Mouse (Mus musculus): ENCODE data around the gene Tnip2. TPM values are rescaled to one million over a fixed set of nuclear protein-coding genes. Genes with fewer than 3 reads are reported as not detected.

Tnip2 gene
- polyA plus RNA-seq, 1 experiment from 2014 or later, result 3.6 TPM

DNA sequence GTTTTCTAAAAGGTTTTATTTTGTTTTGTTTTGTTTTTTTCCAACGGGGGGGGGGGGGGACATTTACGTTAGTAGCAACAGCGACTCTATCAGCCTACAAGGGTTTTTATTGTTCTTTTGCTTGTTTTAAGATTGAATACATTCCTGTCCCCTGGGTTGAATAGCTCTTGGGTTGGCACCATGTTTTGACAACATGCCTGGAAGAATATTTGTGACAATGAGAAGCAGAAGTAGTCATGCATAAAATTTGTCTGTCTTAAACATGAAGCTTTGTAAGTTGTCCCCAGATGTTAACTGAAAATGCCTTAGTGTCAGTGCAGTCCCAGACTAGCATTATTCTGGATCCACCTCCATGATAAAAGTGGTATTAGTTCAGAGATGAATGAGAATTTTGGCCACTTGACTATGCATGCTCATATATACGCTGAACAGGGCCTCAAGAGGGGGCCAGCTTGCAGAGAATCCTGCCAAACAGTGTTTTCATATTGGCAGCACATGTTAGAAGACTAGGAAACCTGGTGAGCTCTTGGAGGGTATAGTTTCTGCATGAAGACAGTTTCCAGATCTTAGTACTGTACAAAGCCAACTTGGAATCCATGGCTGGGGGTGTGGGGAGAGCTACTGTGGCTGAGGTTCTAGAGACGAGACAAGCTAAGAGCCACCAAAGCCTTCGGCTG lies 24.9 kb downstream of the Tnip2 start:
- H3K9ac ChIP-seq (ENCODE audit: low read length), result no peak overlapping the region
- no peaks in the 10 kb centered on the region for H3K9me3 ChIP-seq (replicated peaks; ENCODE audit: control insufficient read depth, low read length)
- no peaks in the 10 kb centered on the region for H3K27me3 ChIP-seq (replicated peaks; ENCODE audit: control insufficient read depth, insufficient read depth, low read length)
- WGBS, result 78% methylated on average over 6 of the region's 6 CpGs
- no peak overlapping the region for H3K27ac ChIP-seq (ENCODE audit: low read depth, low read length)
- ATAC-seq (no peak), DNase-seq (ENCODE audit: low spot score) (peak; percentile 18)
- no peak overlapping the region for H3K4me3 ChIP-seq (ENCODE audit: low read depth, low read length)
- no peak overlapping the region for H3K4me2 ChIP-seq (ENCODE audit: low read length)
- H3K36me3 ChIP-seq (ENCODE audit: control insufficient read depth, insufficient read depth, low read length), result peaks cover 33% of the 10 kb centered on the region
- no peaks in the 10 kb centered on the region for H3K4me1 ChIP-seq (ENCODE audit: control insufficient read depth, insufficient read depth, low read length)

DNA sequence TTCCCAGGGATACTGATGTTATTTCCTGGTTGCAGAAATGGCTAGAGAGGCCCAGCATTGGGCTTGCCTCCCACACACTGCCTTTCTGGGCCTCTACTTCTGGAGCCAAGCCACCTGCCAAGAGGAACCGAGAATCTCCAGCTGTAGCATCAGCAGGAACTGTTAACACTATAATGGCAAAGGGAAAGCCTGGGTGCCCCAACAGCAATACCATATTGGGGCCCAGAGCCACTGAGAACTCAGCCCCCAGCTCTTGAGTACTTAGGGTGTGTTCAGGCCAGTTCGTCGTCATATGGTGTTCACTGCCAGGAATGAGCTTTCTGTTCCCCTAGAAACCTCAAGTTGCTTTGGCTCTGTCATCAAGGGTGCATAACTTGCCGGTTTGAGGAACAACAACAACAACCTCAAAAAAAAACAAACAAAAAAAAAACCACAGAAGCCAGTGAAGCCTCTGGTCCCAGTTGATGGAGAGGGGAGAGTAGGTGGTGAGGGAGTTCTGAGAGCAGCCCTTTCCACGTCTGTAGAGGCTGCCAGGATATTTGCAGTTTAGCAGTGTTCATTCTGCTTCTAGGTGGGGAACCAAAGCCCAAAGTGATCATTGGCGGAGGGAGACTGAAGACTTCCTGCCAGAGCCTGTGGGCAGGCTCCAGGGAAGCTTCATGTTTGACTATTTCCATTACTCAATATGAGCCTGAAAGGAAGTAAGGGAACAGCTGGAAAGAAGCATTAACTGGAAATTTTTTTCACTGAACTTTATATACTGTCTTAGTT lies 26.3 kb downstream of the Tnip2 start:
- H3K4me3 ChIP-seq (ENCODE audit: low read depth, low read length), result no peak overlapping the region
- peaks cover 46% of the 10 kb centered on the region for H3K36me3 ChIP-seq (ENCODE audit: control insufficient read depth, insufficient read depth, low read length)
- no peak for DNase-seq (ENCODE audit: low spot score)
- no peaks in the 10 kb centered on the region for H3K4me1 ChIP-seq (ENCODE audit: control insufficient read depth, insufficient read depth, low read length)
- no peak overlapping the region for H3K27ac ChIP-seq (ENCODE audit: low read depth, low read length)
- H3K9ac ChIP-seq (ENCODE audit: low read length), result no peak overlapping the region
- no peak for ATAC-seq
- no peaks in the 10 kb centered on the region for H3K27me3 ChIP-seq (replicated peaks; ENCODE audit: control insufficient read depth, insufficient read depth, low read length)
- 77% methylated on average over 6 of the region's 6 CpGs for WGBS
- no peaks in the 10 kb centered on the region for H3K9me3 ChIP-seq (replicated peaks; ENCODE audit: control insufficient read depth, low read length)
- no peak overlapping the region for H3K4me2 ChIP-seq (ENCODE audit: low read length)

DNA sequence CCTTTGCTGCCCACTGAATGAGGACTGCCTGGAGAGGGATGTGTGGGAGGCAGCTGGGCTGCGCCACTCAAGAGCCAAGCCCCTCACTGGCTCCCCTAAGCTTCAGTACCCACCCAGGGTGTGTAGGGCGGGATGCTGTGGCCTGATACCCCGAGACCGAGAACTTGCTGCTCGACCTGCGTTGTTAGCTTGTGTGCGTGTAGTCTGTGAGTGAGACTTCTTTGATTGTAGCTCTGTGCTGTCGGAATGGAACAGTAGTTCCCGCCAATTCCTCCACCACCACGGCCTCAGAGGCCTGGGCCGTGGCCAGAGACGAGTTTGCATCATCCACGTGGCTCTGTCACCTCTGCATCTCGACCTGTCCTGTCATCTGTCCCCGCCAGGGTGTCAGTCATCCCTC lies 28.1 kb downstream of the Tnip2 start:
- no peak overlapping the region for H3K27ac ChIP-seq (ENCODE audit: low read depth, low read length)
- DNase-seq (ENCODE audit: low spot score) (no peak), ATAC-seq (no peak)
- no peaks in the 10 kb centered on the region for H3K4me1 ChIP-seq (ENCODE audit: control insufficient read depth, insufficient read depth, low read length)
- H3K9ac ChIP-seq (ENCODE audit: low read length), result no peak overlapping the region
- WGBS, result 90% methylated on average over 15 of the region's 15 CpGs
- no peaks in the 10 kb centered on the region for H3K27me3 ChIP-seq (replicated peaks; ENCODE audit: control insufficient read depth, insufficient read depth, low read length)
- no peak overlapping the region for H3K4me3 ChIP-seq (ENCODE audit: low read depth, low read length)
- H3K4me2 ChIP-seq (ENCODE audit: low read length), result no peak overlapping the region
- peaks cover 58% of the 10 kb centered on the region for H3K36me3 ChIP-seq (ENCODE audit: control insufficient read depth, insufficient read depth, low read length)
- no peaks in the 10 kb centered on the region for H3K9me3 ChIP-seq (replicated peaks; ENCODE audit: control insufficient read depth, low read length)

DNA sequence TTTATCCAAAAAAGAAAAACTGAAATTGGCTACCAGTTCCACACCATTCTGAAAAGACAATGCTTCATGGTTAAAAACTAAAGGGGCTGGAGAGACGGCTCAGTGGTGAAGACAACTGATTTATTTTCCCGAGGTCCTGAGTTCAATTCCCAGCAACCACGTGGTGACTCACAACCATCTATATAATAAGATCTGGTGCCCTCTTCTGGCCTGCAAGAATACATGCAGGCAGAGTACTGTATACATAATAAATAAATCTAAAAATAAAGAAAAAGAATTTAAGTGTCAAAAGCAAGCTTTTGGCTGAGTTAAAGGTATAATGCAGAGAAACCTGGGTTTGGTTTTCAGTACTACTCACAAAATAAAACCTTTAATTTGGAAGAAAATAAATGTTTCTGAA lies 32.9 kb downstream of the Tnip2 start:
- peaks cover 77% of the 10 kb centered on the region for H3K36me3 ChIP-seq (ENCODE audit: control insufficient read depth, insufficient read depth, low read length)

DNA sequence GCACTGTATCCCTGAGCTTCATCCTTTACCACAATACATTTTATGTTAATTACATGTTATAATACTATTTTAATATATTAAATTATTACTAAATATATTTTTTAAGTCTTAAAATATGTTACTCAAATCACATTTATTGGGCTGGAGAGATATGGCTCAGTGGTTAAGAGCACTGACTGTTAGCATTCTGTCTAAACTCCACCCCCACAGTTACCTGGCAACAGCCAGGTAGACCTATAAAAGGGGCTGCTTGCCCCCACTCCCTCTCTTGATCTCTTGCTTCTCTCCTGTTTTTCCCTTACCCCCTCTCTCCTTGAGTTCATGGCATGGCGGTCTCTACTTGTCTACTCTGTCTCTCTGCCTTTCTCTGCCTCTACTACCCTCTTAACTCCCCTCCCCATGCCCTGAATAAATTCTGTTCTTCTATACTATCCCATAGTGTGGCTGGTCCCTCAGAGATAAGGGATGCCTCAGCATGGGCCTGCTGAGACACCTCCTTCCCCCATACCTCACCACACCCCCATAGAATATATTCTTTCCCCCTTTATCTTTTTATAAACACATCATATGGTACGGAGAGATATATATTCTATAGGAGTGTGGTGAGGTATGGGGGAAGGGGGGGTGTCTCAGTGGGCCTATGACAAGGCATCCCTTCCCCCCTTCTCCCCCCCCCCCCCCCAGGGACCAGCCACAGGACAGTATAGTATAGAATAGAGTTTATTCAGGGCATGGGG lies 45.6 kb downstream of the Tnip2 start:
- 92% methylated on average over 2 of the region's 2 CpGs for WGBS
- ATAC-seq, result no peak

More for the DNA sequence above, 32.9 kb downstream of the Tnip2 start:
- H3K9me3 ChIP-seq (replicated peaks; ENCODE audit: control insufficient read depth, low read length), result no peaks in the 10 kb centered on the region
- H3K9ac ChIP-seq (ENCODE audit: low read length), result no peak overlapping the region
- ATAC-seq (no peak), DNase-seq (ENCODE audit: low spot score) (no peak)
- H3K27ac ChIP-seq (ENCODE audit: low read depth, low read length), result no peak overlapping the region
- WGBS, result 86% methylated on average over 3 of the region's 3 CpGs
- H3K4me3 ChIP-seq (ENCODE audit: low read depth, low read length), result no peak overlapping the region
- H3K4me1 ChIP-seq (ENCODE audit: control insufficient read depth, insufficient read depth, low read length), result no peaks in the 10 kb centered on the region
- H3K4me2 ChIP-seq (ENCODE audit: low read length), result no peak overlapping the region
- no peaks in the 10 kb centered on the region for H3K27me3 ChIP-seq (replicated peaks; ENCODE audit: control insufficient read depth, insufficient read depth, low read length)

DNA sequence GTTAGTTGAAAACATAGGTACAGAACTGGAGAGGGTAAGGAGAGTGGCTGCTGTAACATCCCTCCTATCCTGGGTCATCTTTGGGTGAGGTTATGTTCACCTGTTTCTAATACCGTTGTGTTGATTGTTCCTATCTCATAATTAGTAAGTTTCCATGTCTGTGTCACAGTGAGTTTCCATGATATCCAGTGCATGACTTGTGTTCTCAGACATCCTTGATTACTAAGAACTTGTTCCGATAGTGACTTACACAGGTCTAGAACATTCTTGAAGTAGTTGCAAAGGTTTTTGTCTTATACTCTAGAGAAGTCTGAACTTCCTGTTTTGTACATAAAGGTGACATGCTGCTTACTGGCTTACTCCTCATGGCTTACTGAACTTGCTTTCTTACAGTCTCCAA lies 47.1 kb downstream of the Tnip2 start:
- DNase-seq (ENCODE audit: low spot score), result no peak
- Histone ChIP-seq H3K4me1 (ENCODE audit: control insufficient read depth, insufficient read depth, low read length) (no peaks in the 10 kb centered on the region), H3K9me3 (replicated peaks; ENCODE audit: control insufficient read depth, low read length) (no peaks in the 10 kb centered on the region), H3K4me3 (ENCODE audit: low read depth, low read length) (no peak overlapping the region), H3K27me3 (replicated peaks; ENCODE audit: control insufficient read depth, insufficient read depth, low read length) (no peaks in the 10 kb centered on the region), H3K9ac (ENCODE audit: low read length) (no peak overlapping the region), H3K27ac (ENCODE audit: low read depth, low read length) (no peak overlapping the region), H3K4me2 (ENCODE audit: low read length) (no peak overlapping the region), H3K36me3 (ENCODE audit: control insufficient read depth, insufficient read depth, low read length) (peaks cover 69% of the 10 kb centered on the region)
- 98% methylated on average over 2 of the region's 2 CpGs for WGBS
- ATAC-seq, result no peak

More for the DNA sequence above, 45.6 kb downstream of the Tnip2 start:
- Histone ChIP-seq H3K27me3 (replicated peaks; ENCODE audit: control insufficient read depth, insufficient read depth, low read length) (no peaks in the 10 kb centered on the region), H3K4me2 (ENCODE audit: low read length) (no peak overlapping the region), H3K4me1 (ENCODE audit: control insufficient read depth, insufficient read depth, low read length) (no peaks in the 10 kb centered on the region), H3K27ac (ENCODE audit: low read depth, low read length) (no peak overlapping the region), H3K9ac (ENCODE audit: low read length) (no peak overlapping the region), H3K36me3 (ENCODE audit: control insufficient read depth, insufficient read depth, low read length) (peaks cover 57% of the 10 kb centered on the region), H3K9me3 (replicated peaks; ENCODE audit: control insufficient read depth, low read length) (no peaks in the 10 kb centered on the region), H3K4me3 (ENCODE audit: low read depth, low read length) (no peak overlapping the region)
- no peak for DNase-seq (ENCODE audit: low spot score)

DNA sequence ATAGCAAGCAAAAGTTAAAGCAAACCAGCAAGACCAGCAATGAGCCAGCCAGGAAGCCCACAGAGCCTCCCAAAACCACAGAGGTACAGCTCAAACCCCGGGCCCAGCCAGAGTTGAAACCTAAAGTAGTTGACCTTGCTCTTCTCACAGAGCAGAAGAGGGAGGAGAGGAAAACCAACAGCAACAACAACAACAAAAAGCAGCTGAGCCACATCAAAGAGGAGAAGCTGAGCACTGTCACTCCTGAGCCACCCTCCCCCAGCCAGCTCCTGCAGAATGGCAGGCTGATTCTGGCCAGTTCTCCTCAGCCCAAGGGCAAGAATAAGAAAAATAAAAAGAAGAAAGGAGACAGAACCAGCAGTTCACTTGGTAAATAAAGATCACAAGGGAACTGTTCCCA lies 47.7 kb downstream of the Tnip2 start:
- Histone ChIP-seq H3K4me1 (ENCODE audit: control insufficient read depth, insufficient read depth, low read length) (no peaks in the 10 kb centered on the region), H3K9me3 (replicated peaks; ENCODE audit: control insufficient read depth, low read length) (no peaks in the 10 kb centered on the region), H3K4me2 (ENCODE audit: low read length) (no peak overlapping the region), H3K36me3 (ENCODE audit: control insufficient read depth, insufficient read depth, low read length) (peaks cover 74% of the 10 kb centered on the region), H3K4me3 (ENCODE audit: low read depth, low read length) (no peak overlapping the region), H3K9ac (ENCODE audit: low read length) (no peak overlapping the region), H3K27ac (ENCODE audit: low read depth, low read length) (no peak overlapping the region), H3K27me3 (replicated peaks; ENCODE audit: control insufficient read depth, insufficient read depth, low read length) (no peaks in the 10 kb centered on the region)
- ATAC-seq (no peak), DNase-seq (ENCODE audit: low spot score) (no peak)
- whole genome bisulfite sequencing, result 100% methylated on average over 1 of the region's 1 CpGs

DNA sequence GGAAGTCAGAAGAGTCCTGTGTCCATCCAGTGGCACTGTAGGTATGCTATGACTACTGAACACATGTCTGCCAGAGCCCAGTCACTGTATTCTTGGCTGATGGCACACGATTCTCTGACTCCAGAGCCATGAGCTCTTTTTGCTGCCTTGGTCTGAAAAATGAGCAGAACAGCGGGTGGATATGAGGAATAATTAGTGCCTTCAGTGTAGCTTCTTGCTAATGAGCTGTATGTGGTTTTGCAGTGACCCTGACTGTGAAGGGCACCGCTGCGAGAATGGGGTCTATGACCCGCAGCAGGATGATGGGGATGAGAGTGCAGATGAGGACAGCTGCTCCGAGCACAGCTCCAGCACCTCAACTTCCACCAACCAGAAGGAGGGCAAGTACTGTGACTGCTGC lies 52.0 kb downstream of the Tnip2 start:
- Histone ChIP-seq H3K4me3 (ENCODE audit: low read depth, low read length) (no peak overlapping the region), H3K27ac (ENCODE audit: low read depth, low read length) (no peak overlapping the region), H3K4me1 (ENCODE audit: control insufficient read depth, insufficient read depth, low read length) (no peaks in the 10 kb centered on the region), H3K27me3 (replicated peaks; ENCODE audit: control insufficient read depth, insufficient read depth, low read length) (no peaks in the 10 kb centered on the region), H3K36me3 (ENCODE audit: control insufficient read depth, insufficient read depth, low read length) (peaks cover 92% of the 10 kb centered on the region), H3K4me2 (ENCODE audit: low read length) (no peak overlapping the region), H3K9me3 (replicated peaks; ENCODE audit: control insufficient read depth, low read length) (no peaks in the 10 kb centered on the region), H3K9ac (ENCODE audit: low read length) (no peak overlapping the region)
- ATAC-seq (no peak), DNase-seq (ENCODE audit: low spot score) (no peak)
- 88% methylated on average over 6 of the region's 6 CpGs for WGBS

DNA sequence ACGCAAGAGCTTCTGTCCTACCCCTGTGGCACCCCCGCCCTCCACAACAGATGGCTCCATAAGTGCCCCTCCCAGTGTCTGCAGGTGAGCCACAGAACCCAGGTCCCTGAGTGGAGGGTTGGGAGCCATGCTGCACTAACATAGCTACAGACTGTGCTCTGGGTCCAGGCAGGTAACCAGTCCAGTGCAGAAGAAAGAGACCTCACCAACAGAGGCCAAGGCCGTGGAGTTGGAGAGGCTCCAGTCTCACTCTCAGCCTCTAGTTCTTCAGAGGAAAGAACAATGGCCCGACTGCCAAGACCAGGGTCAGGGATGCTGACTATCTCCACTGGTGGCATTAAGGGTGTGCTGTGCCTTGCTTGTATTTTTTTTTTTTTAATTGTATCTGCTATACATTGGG lies 52.5 kb downstream of the Tnip2 start:
- Histone ChIP-seq H3K9me3 (replicated peaks; ENCODE audit: control insufficient read depth, low read length) (no peaks in the 10 kb centered on the region), H3K4me2 (ENCODE audit: low read length) (no peak overlapping the region), H3K27me3 (replicated peaks; ENCODE audit: control insufficient read depth, insufficient read depth, low read length) (no peaks in the 10 kb centered on the region), H3K36me3 (ENCODE audit: control insufficient read depth, insufficient read depth, low read length) (peaks cover 90% of the 10 kb centered on the region), H3K4me3 (ENCODE audit: low read depth, low read length) (no peak overlapping the region), H3K9ac (ENCODE audit: low read length) (no peak overlapping the region), H3K27ac (ENCODE audit: low read depth, low read length) (no peak overlapping the region), H3K4me1 (ENCODE audit: control insufficient read depth, insufficient read depth, low read length) (no peaks in the 10 kb centered on the region)
- no peak for ATAC-seq
- DNase-seq (ENCODE audit: low spot score), result no peak
- WGBS, result 97% methylated on average over 4 of the region's 4 CpGs
